Mouse (Mus musculus) embryonic fibroblast, embryonic 13.5 days (primary cell): ENCODE data around the gene Ing2.

Experiments
- CTCF ChIP-seq: IDR thresholded peaks from 2 replicates; pipeline ENCODE4 v1.5.1; 2011; ENCODE audit warnings: mild to moderate bottlenecking, control low read depth, low read length, moderate library complexity, borderline replicate concordance; ENCODE audit not compliant: insufficient read depth
- POLR2A ChIP-seq: IDR thresholded peaks from 2 replicates; pipeline ENCODE4 v1.6.1; 2011; ENCODE audit warnings: low read depth, mild to moderate bottlenecking, control low read depth, low read length, moderate library complexity

GRCm38 (mm10) chr8:47676224-47676623 is 868 bp upstream of the Ing2 start:
- TF ChIP-seq CTCF (no peak), POLR2A (no peak; the same call in 1 of the 2 replicates)
